Mouse (Mus musculus) heart, embryonic 12.5 days (tissue): Measurements from ENCODE around the gene Pgpep1l. TPM values are rescaled to one million over a fixed set of nuclear protein-coding genes. Genes with fewer than 3 reads are reported as not detected.

Source experiments
- ATAC-seq: fragments of 200-750 bp; cut with Nextera tagmentation; 2 replicates; pipeline ENCODE4 v1.8.0; 2017; ENCODE audit warnings: moderate TSS enrichment, moderate library complexity; ENCODE audit not compliant: insufficient number of reproducible peaks, low FRiP score
- H3K27ac ChIP-seq: fragments of 300-500 bp; sonication (generic); 2 replicates; pipeline ENCODE4 v1.5.1; 2016; ENCODE audit warnings: mild to moderate bottlenecking, moderate library complexity; ENCODE audit not compliant: poor library complexity, severe bottlenecking
- H3K27me3 ChIP-seq: fragments of 300-500 bp; sonication (generic); replicated peaks from 2 replicates; pipeline ENCODE4 v1.6.1; 2016; ENCODE audit warnings: mild to moderate bottlenecking, moderate library complexity
- H3K36me3 ChIP-seq: fragments of 300-500 bp; sonication (generic); 2 replicates; pipeline ENCODE4 v1.6.1; 2016; ENCODE audit warnings: mild to moderate bottlenecking, moderate library complexity
- H3K4me1 ChIP-seq: fragments of 300-500 bp; sonication (generic); replicated peaks from 2 replicates; pipeline ENCODE4 v1.6.1; 2016; ENCODE audit warnings: mild to moderate bottlenecking
- H3K4me2 ChIP-seq: fragments of 300-500 bp; sonication (generic); 2 replicates; pipeline ENCODE4 v1.6.1; 2016; ENCODE audit warnings: mild to moderate bottlenecking, moderate library complexity
- H3K4me3 ChIP-seq: fragments of 300-500 bp; sonication (generic); 2 replicates; pipeline ENCODE4 v1.5.1; 2016; ENCODE audit warnings: mild to moderate bottlenecking
- H3K9ac ChIP-seq: fragments of 300-500 bp; sonication (generic); 2 replicates; pipeline ENCODE4 v1.6.1; 2016; ENCODE audit warnings: mild to moderate bottlenecking, moderate library complexity
- H3K9me3 ChIP-seq: fragments of 300-500 bp; sonication (generic); replicated peaks from 2 replicates; pipeline ENCODE4 v1.6.1; 2016; ENCODE audit warnings: mild to moderate bottlenecking, moderate library complexity
- WGBS: fragments of 180-500 bp; shearing (Covaris S2); methylation state at CpG from one replicate; pipeline ENCODE4 v1.1.7; 2016; 5-methylcytosine and 5-hydroxymethylcytosine counted together
- polyA plus RNA-seq: library from polyadenylated mRNA; unstranded; fragments of >200 nt; fragmentation: Nextera tagmentation; extraction: Ambion mirVana; gene quantifications from 2 replicates; pipeline ENCODE4 v1.2.1, GENCODE M21; 2016

Gene Pgpep1l
- polyA plus RNA-seq, 1 experiment from 2014 or later: not detected

GRCm38 (mm10) chr7:68274951-68275350, 10.9 kb upstream of the Pgpep1l start:
- no peak overlapping the region for H3K27ac ChIP-seq
- H3K4me2 ChIP-seq: no peak overlapping the region
- no peak overlapping the region for H3K9ac ChIP-seq
- 66% methylated on average over 9 of the region's 9 CpGs for WGBS
- ATAC-seq: no peak
- no peak overlapping the region for H3K4me3 ChIP-seq
- H3K4me1 ChIP-seq: peaks cover 9% of the 10 kb centered on the region
- H3K27me3 ChIP-seq: peaks cover 34% of the 10 kb centered on the region
- no peaks in the 10 kb centered on the region for H3K36me3 ChIP-seq
- no peaks in the 10 kb centered on the region for H3K9me3 ChIP-seq

GRCm38 (mm10) chr7:68274218-68274617, 10.2 kb upstream of the Pgpep1l start:
- no peak for ATAC-seq
- Histone ChIP-seq H3K27ac (no peak overlapping the region), H3K4me2 (no peak overlapping the region), H3K4me3 (no peak overlapping the region), H3K9ac (no peak overlapping the region), H3K36me3 (no peaks in the 10 kb centered on the region), H3K27me3 (peaks cover 29% of the 10 kb centered on the region), H3K4me1 (peaks cover 9% of the 10 kb centered on the region), H3K9me3 (no peaks in the 10 kb centered on the region)
- 59% methylated on average over 2 of the region's 2 CpGs for WGBS

- Histone ChIP-seq H3K9ac (no peak within 1 kb of the TSS), H3K36me3 (no peaks in the 10 kb centered on the region), H3K9me3 (no peaks in the 10 kb centered on the region), H3K4me2 (no peak within 1 kb of the TSS), H3K4me3 (no peak within 1 kb of the TSS), H3K27ac (no peak within 1 kb of the TSS), H3K4me1 (peaks cover 9% of the 10 kb centered on the region), H3K27me3 (peaks cover 26% of the 10 kb centered on the region)
- ATAC-seq: no peak
Measured at GRCm38 (mm10) chr7:68273515-68273914, 9.5 kb upstream of the Pgpep1l start, which contains the start of gene Fam169b. Gene Fam169b, plus strand, starts transcription at chr7:68273839.

GRCm38 (mm10) chr7:68272607-68273006, 8.6 kb upstream of the Pgpep1l start:
- no peaks in the 10 kb centered on the region for H3K36me3 ChIP-seq
- H3K4me1 ChIP-seq: peaks cover 9% of the 10 kb centered on the region
- no peak overlapping the region for H3K27ac ChIP-seq
- H3K9ac ChIP-seq: no peak overlapping the region
- H3K27me3 ChIP-seq: peaks cover 19% of the 10 kb centered on the region
- 81% methylated on average over 10 of the region's 10 CpGs for whole genome bisulfite sequencing
- no peak overlapping the region for H3K4me2 ChIP-seq
- no peak overlapping the region for H3K4me3 ChIP-seq
- no peaks in the 10 kb centered on the region for H3K9me3 ChIP-seq
- ATAC-seq: no peak

GRCm38 (mm10) chr7:68271816-68272215, 7.8 kb upstream of the Pgpep1l start:
- Histone ChIP-seq H3K4me2 (no peak overlapping the region), H3K9me3 (no peaks in the 10 kb centered on the region), H3K9ac (no peak overlapping the region), H3K36me3 (no peaks in the 10 kb centered on the region), H3K4me1 (peaks cover 9% of the 10 kb centered on the region), H3K27ac (no peak overlapping the region), H3K27me3 (peaks cover 12% of the 10 kb centered on the region), H3K4me3 (no peak overlapping the region)
- no peak for ATAC-seq
- WGBS: 88% methylated on average over 6 of the region's 6 CpGs

- no peaks in the 10 kb centered on the region for H3K36me3 ChIP-seq
- ATAC-seq: no peak
- no peaks in the 10 kb centered on the region for H3K4me1 ChIP-seq
- H3K27ac ChIP-seq: no peak overlapping the region
- H3K27me3 ChIP-seq: peaks cover 13% of the 10 kb centered on the region
- WGBS: 39% methylated on average over 4 of the region's 4 CpGs
- no peak overlapping the region for H3K9ac ChIP-seq
- H3K9me3 ChIP-seq: no peaks in the 10 kb centered on the region
- H3K4me2 ChIP-seq: no peak overlapping the region
- no peak overlapping the region for H3K4me3 ChIP-seq
Measured at GRCm38 (mm10) chr7:68270551-68270950, 6.5 kb upstream of the Pgpep1l start.

- Histone ChIP-seq H3K27ac (no peak overlapping the region), H3K27me3 (peaks cover 5% of the 10 kb centered on the region), H3K4me1 (peaks cover 15% of the 10 kb centered on the region; the same call in 1 of the 2 replicates), H3K9me3 (no peaks in the 10 kb centered on the region), H3K9ac (no peak overlapping the region), H3K36me3 (no peaks in the 10 kb centered on the region), H3K4me3 (no peak overlapping the region), H3K4me2 (no peak overlapping the region)
- WGBS: 38% methylated on average over 6 of the region's 6 CpGs
- no peak for ATAC-seq
Measured at GRCm38 (mm10) chr7:68266691-68267090, 2.7 kb upstream of the Pgpep1l start.

- no peak overlapping the region for H3K27ac ChIP-seq
- 45% methylated on average over 7 of the region's 7 CpGs for WGBS
Measured at GRCm38 (mm10) chr7:68265391-68265790, 1.4 kb upstream of the Pgpep1l start.

GRCm38 (mm10) chr7:68264531-68264930, 498 bp upstream of the Pgpep1l start:
- H3K4me3 ChIP-seq: peak overlapping the region; percentile 48
- WGBS: 9% methylated on average over 14 of the region's 14 CpGs
- peak overlapping the region; percentile 82 for H3K4me2 ChIP-seq
- H3K9ac ChIP-seq: peak overlapping the region; percentile 4; the same call in 1 of the 2 replicates
- no peak overlapping the region for H3K27ac ChIP-seq
- ATAC-seq: no peak
- H3K36me3 ChIP-seq: no peaks in the 10 kb centered on the region
- peaks cover 5% of the 10 kb centered on the region for H3K27me3 ChIP-seq
- peaks cover 15% of the 10 kb centered on the region; the same call in 1 of the 2 replicates for H3K4me1 ChIP-seq
- H3K9me3 ChIP-seq: no peaks in the 10 kb centered on the region

More at GRCm38 (mm10) chr7:68265391-68265790, 1.4 kb upstream of the Pgpep1l start:
- no peak overlapping the region for H3K9ac ChIP-seq
- H3K27me3 ChIP-seq: peaks cover 5% of the 10 kb centered on the region
- H3K4me3 ChIP-seq: no peak overlapping the region
- no peaks in the 10 kb centered on the region for H3K36me3 ChIP-seq
- no peak overlapping the region for H3K4me2 ChIP-seq
- H3K9me3 ChIP-seq: no peaks in the 10 kb centered on the region
- no peak for ATAC-seq
- H3K4me1 ChIP-seq: peaks cover 15% of the 10 kb centered on the region; the same call in 1 of the 2 replicates

- H3K27ac ChIP-seq: no peak overlapping the region
- peak overlapping the region; percentile 55; the same call in 1 of the 2 replicates for H3K9ac ChIP-seq
- ATAC-seq: no peak
Measured at GRCm38 (mm10) chr7:68263346-68264027, 546 bp downstream of the Pgpep1l start.

GRCm38 (mm10) chr7:68262612-68263200, 1.3 kb downstream of the Pgpep1l start:
- Histone ChIP-seq H3K4me2 (no peak overlapping the region), H3K36me3 (no peaks in the 10 kb centered on the region), H3K9ac (no peak overlapping the region), H3K9me3 (no peaks in the 10 kb centered on the region), H3K4me1 (peaks cover 33% of the 10 kb centered on the region), H3K4me3 (no peak overlapping the region), H3K27me3 (peaks cover 5% of the 10 kb centered on the region), H3K27ac (no peak overlapping the region)
- no peak for ATAC-seq
- WGBS: 67% methylated on average over 8 of the region's 8 CpGs

More at GRCm38 (mm10) chr7:68263346-68264027, 546 bp downstream of the Pgpep1l start:
- H3K36me3 ChIP-seq: no peaks in the 10 kb centered on the region
- H3K27me3 ChIP-seq: peaks cover 5% of the 10 kb centered on the region
- WGBS: 50% methylated on average over 8 of the region's 8 CpGs
- peaks cover 25% of the 10 kb centered on the region for H3K4me1 ChIP-seq
- H3K4me3 ChIP-seq: peak overlapping the region; percentile 48
- peak overlapping the region; percentile 82 for H3K4me2 ChIP-seq
- no peaks in the 10 kb centered on the region for H3K9me3 ChIP-seq
